Comparison of ENCODE assay signal across 8 mouse cellular contexts in the genomic region with DNA sequence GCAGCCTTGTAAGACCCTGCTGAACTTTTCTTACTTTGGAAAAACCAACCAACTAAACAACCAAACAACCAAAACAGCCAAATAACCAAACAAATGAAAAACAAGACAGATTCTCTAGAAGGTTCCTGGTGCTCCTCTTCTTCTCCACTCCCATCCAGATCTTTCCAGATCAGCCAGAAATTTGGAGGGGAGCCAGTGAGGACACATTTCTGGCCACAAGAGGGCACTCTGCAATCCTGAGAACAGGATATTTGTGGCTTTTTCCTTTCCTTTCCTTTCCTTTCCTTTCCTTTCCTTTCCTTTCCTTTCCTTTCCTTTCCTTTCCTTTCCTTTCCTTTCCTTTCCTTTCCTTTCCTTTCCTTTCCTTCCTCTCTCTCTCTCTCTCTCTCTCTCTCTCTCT.
A peak's percentile ranks its signal among the peaks of the same experiment; 100 is the strongest.
DNase-seq lines count a peak whose midpoint lies in the region; ATAC-seq and TF ChIP-seq lines count a peak whose summit lies in the region.
"Not testable (repeated sequence)": the region's sequence is repeated elsewhere in the genome, so short reads cannot be mapped to it uniquely, and the experiment has no call there.

No protein-coding gene starts in this region.

- H3K9me3 ChIP-seq in kidney, postnatal 0 days (replicated peaks; ENCODE audit: low read length); midbrain, embryonic 11.5 days (ENCODE audit: control insufficient read depth, low read length): not testable (repeated sequence)

- intact Hi-C loops in left cerebral cortex, postnatal 25 days (cut with DNase I) = loop anchor here (5.0 kb wide), 3 partner anchors 203 to 383 kb away; a partner anchor contains a TSS

- 0 out of 2 replicates have a peak, but pooled peaks cover 18% of the 10 kb centered on the region for H3K4me1 ChIP-seq in kidney, postnatal 0 days (replicated peaks; ENCODE audit: insufficient read depth, low read length)
- not testable (repeated sequence) for H3K4me1 ChIP-seq in midbrain, embryonic 11.5 days (ENCODE audit: control insufficient read depth, insufficient read depth, low read length)

- H3K9ac ChIP-seq in kidney, postnatal 0 days (ENCODE audit: low read depth, low read length); midbrain, embryonic 11.5 days (ENCODE audit: low read length): not testable (repeated sequence)

- H3K27me3 ChIP-seq in kidney, postnatal 0 days (ENCODE audit: insufficient read depth, low read length); midbrain, embryonic 11.5 days (ENCODE audit: control insufficient read depth, insufficient read depth, low read length): not testable (repeated sequence)

- peak; percentile 83 for TF ChIP-seq CTCF in kidney, postnatal 0 days (IDR thresholded peaks at IDR 0.05; ENCODE audit: low read depth)

- peak; percentile 14 for DNase-seq in A20 (ENCODE audit: low read depth, low spot score)
- DNase-seq in adrenal gland, postnatal 25 days = peak; percentile 73
- peak; percentile 39 for DNase-seq in embryo, embryonic 9.5 days (ENCODE audit: extremely low spot score)
- peak; percentile 94 for DNase-seq in heart, adult 11 months
- DNase-seq in kidney, postnatal 0 days (ENCODE audit: low spot score) = peak; percentile 80
- peak; percentile 74 to 78 for DNase-seq in left cerebral cortex, postnatal 25 days (ENCODE audit: low spot score in 2 of 2)
- peak; percentile 89 for DNase-seq in midbrain, embryonic 11.5 days (ENCODE audit: low spot score, missing footprints)
- peak; percentile 60 for DNase-seq in skeletal muscle tissue, adult 2 months (ENCODE audit: low read depth, low spot score)

- H3K36me3 ChIP-seq in kidney, postnatal 0 days (ENCODE audit: insufficient read depth, low read length); midbrain, embryonic 11.5 days (ENCODE audit: control insufficient read depth, insufficient read depth, low read length): not testable (repeated sequence)

- not testable (repeated sequence) for H3K27ac ChIP-seq in kidney, postnatal 0 days; midbrain, embryonic 11.5 days (ENCODE audit: low read depth, low read length)

- not testable (repeated sequence) for ATAC-seq in kidney, postnatal 0 days (replicated peaks; ENCODE audit: low FRiP score, low read depth); midbrain, embryonic 11.5 days (ENCODE audit: low FRiP score)

- H3K4me2 ChIP-seq in kidney, postnatal 0 days (ENCODE audit: low read length); midbrain, embryonic 11.5 days: not testable (repeated sequence)

- not testable (repeated sequence) for H3K4me3 ChIP-seq in kidney, postnatal 0 days (replicated peaks; ENCODE audit: low read depth, low read length); midbrain, embryonic 11.5 days (ENCODE audit: low read depth, low read length)

Comparison
In these comparisons a context has a peak if more than half of its experiments do, and no peak if none do; other contexts are left out.
1. DNase-seq: peak in every context shown above with its lines; median percentile 94 in heart, adult 11 months; 89 in midbrain, embryonic 11.5 days; 80 in kidney, postnatal 0 days; 76 in left cerebral cortex, postnatal 25 days; 73 in adrenal gland, postnatal 25 days; 60 in skeletal muscle tissue, adult 2 months; 39 in embryo, embryonic 9.5 days; 14 in A20.